ENCODE assay signal across 9 mouse cellular contexts in genomic region chrX:142813146-142813545, GRCm38 (mm10).
A peak's percentile ranks its signal among the peaks of the same experiment; 100 is the strongest.
DNase-seq lines count a peak whose midpoint lies in the region; ATAC-seq lines count a peak whose summit lies in the region.
"Had no signal": no experiment of that assay in that cellular context is flagged by ENCODE, and none has a peak within 500 bp of the region (broad histone marks: within the 10 kb centered on the region; RNA-seq: fewer than 3 reads in every experiment).

No protein-coding gene starts in this region.

- peak; percentile 53 for DNase-seq in gastrocnemius, postnatal 10 days
- no peak for DNase-seq in gastrocnemius, adult 8-10 months (ENCODE audit: low spot score in 2 of 2)
- peak; percentile 27 for DNase-seq in urinary bladder, postnatal 14 days (ENCODE audit: low spot score)
- DNase-seq in urinary bladder, postnatal 4 days (ENCODE audit: low spot score in 2 of 2): no peak
- peak; percentile 50 for DNase-seq in forebrain, embryonic 14.5 days (ENCODE audit: low spot score)
- peak; percentile 47 for DNase-seq in limb, embryonic 10.5 days (ENCODE audit: low spot score)
- DNase-seq in retina, postnatal 7 days (ENCODE audit: low read depth, low spot score): peak; percentile 29
- no peak for DNase-seq in gastrocnemius, adult 18-20 months (ENCODE audit: low spot score)

- no peaks in the 10 kb centered on the region for H3K9me3 ChIP-seq in forebrain, embryonic 14.5 days (replicated peaks; ENCODE audit: control insufficient read depth, low read length)
- H3K9me3 ChIP-seq in limb, embryonic 10.5 days (replicated peaks): no peaks in the 10 kb centered on the region
- H3K9me3 ChIP-seq: megakaryocyte, embryonic 14.5 days had no signal

- H3K27me3 ChIP-seq in forebrain, embryonic 14.5 days (replicated peaks; ENCODE audit: control insufficient read depth, insufficient read depth, low read length): no peaks in the 10 kb centered on the region
- peaks cover 50% of the 10 kb centered on the region for H3K27me3 ChIP-seq in limb, embryonic 10.5 days (ENCODE audit: low read depth, poor library complexity, severe bottlenecking)
- H3K27me3 ChIP-seq: megakaryocyte, embryonic 14.5 days had no signal

- 20% methylated on average over 6 of the region's 6 CpGs for WGBS in forebrain, embryonic 14.5 days
- WGBS in limb, embryonic 10.5 days: 27% methylated on average over 6 of the region's 6 CpGs

- no peaks in the 10 kb centered on the region for H3K4me1 ChIP-seq in forebrain, embryonic 14.5 days (ENCODE audit: control insufficient read depth, insufficient read depth, low read length)
- peaks cover 14% of the 10 kb centered on the region for H3K4me1 ChIP-seq in limb, embryonic 10.5 days

- no peak overlapping the region for H3K27ac ChIP-seq in forebrain, embryonic 14.5 days (ENCODE audit: low read depth, low read length)
- no peak overlapping the region for H3K27ac ChIP-seq in limb, embryonic 10.5 days

- no peaks in the 10 kb centered on the region for H3K36me3 ChIP-seq in forebrain, embryonic 14.5 days (ENCODE audit: control insufficient read depth, insufficient read depth, low read length)
- peaks cover 6% of the 10 kb centered on the region for H3K36me3 ChIP-seq in limb, embryonic 10.5 days

- H3K9ac ChIP-seq in forebrain, embryonic 14.5 days (ENCODE audit: low read length): no peak overlapping the region

- H3K4me3 ChIP-seq in forebrain, embryonic 14.5 days (ENCODE audit: low read depth, low read length): no peak overlapping the region
- no peak overlapping the region for H3K4me3 ChIP-seq in limb, embryonic 10.5 days
- H3K4me3 ChIP-seq: megakaryocyte, embryonic 14.5 days had no signal

- peak; percentile 27; the same call in 1 of the 2 replicates for ATAC-seq in forebrain, embryonic 14.5 days

- H3K4me2 ChIP-seq in forebrain, embryonic 14.5 days (ENCODE audit: low read length): no peak overlapping the region

Comparison
In these comparisons a context has a peak if more than half of its experiments do, and no peak if none do; other contexts are left out.
1. DNase-seq: peak in gastrocnemius, postnatal 10 days (single experiment), urinary bladder, postnatal 14 days (single experiment), forebrain, embryonic 14.5 days (single experiment), limb, embryonic 10.5 days (single experiment) and retina, postnatal 7 days (single experiment); none in gastrocnemius, adult 8-10 months (0 of 2), urinary bladder, postnatal 4 days (0 of 2) and gastrocnemius, adult 18-20 months (single experiment).